Mouse (Mus musculus): ENCODE results near the gene Lmo3.

GRCm38 (mm10) chr6:138388168-138388936, 193.4 kb downstream of the Lmo3 start:
- no peak for TF ChIP-seq CTCF (IDR thresholded peaks at IDR 0.05; ENCODE audit: borderline replicate concordance, extremely low read depth, insufficient read depth, insufficient read length)
- no peak for TF ChIP-seq POLR2A (IDR thresholded peaks at IDR 0.05; ENCODE audit: borderline replicate concordance, extremely low read depth, insufficient read depth, insufficient read length, poor library complexity, severe bottlenecking)
